Mouse (Mus musculus) neural tube, embryonic 12.5 days (tissue): ENCODE data around the gene Tha1. TPM values are rescaled to one million over a fixed set of nuclear protein-coding genes. Genes with fewer than 3 reads are reported as not detected.

ENCODE experiments used
- ATAC-seq: fragments of 200-750 bp; cut with Nextera tagmentation; 2 replicates; pipeline ENCODE4 v1.8.0; 2017; ENCODE audit warnings: low read depth, mild to moderate bottlenecking, moderate TSS enrichment, moderate library complexity; ENCODE audit not compliant: low FRiP score
- H3K27ac ChIP-seq: fragments of 300-500 bp; sonication (generic); 2 replicates; pipeline ENCODE4 v1.5.1; 2016
- H3K27me3 ChIP-seq: fragments of 300-500 bp; sonication (generic); replicated peaks from 2 replicates; pipeline ENCODE4 v1.6.1; 2016; ENCODE audit warnings: mild to moderate bottlenecking
- H3K36me3 ChIP-seq: fragments of 300-500 bp; sonication (generic); 2 replicates; pipeline ENCODE4 v1.6.1; 2016; ENCODE audit warnings: mild to moderate bottlenecking
- H3K4me1 ChIP-seq: fragments of 300-500 bp; sonication (generic); 2 replicates; pipeline ENCODE4 v1.6.1; 2016
- H3K4me2 ChIP-seq: fragments of 300-500 bp; sonication (generic); replicated peaks from 2 replicates; pipeline ENCODE4 v1.6.1; 2016; ENCODE audit warnings: mild to moderate bottlenecking
- H3K4me3 ChIP-seq: fragments of 300-500 bp; sonication (generic); 2 replicates; pipeline ENCODE4 v1.5.1; 2016
- H3K9ac ChIP-seq: fragments of 300-500 bp; sonication (generic); 2 replicates; pipeline ENCODE4 v1.6.1; 2016; ENCODE audit warnings: mild to moderate bottlenecking
- H3K9me3 ChIP-seq: fragments of 300-500 bp; sonication (generic); 2 replicates; pipeline ENCODE4 v1.6.1; 2016; ENCODE audit warnings: mild to moderate bottlenecking
- WGBS: fragments of 180-500 bp; shearing (Covaris S2); methylation state at CpG from one replicate; pipeline ENCODE4 v1.1.7; 2016; 5-methylcytosine and 5-hydroxymethylcytosine counted together
- polyA plus RNA-seq: library from polyadenylated mRNA; unstranded; fragments of >200 nt; fragmentation: Nextera tagmentation; extraction: Ambion mirVana; gene quantifications from 2 replicates; pipeline ENCODE4 v1.2.1, GENCODE M21; 2016

Tha1 gene
- polyA plus RNA-seq, 1 experiment from 2014 or later: 3.2 TPM

DNA sequence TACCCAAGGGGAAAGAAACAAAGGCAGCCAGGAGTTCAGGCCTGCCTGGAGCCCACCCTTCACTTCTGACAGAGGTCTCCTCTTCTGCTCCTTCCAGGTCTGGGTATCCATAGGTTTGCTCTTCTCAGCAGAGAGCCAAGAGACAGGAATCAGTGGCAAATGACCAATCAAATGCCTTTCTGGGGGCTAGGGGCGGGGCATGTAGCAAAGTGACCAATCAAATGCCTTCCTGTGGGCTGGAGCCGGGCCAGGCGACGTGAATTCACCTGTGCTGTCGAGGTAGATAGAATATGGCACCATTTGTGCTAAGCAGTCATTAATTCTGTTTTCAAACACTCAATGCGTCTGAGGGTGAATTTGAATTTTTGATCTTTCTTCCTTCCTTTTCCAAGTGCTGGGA is 18.9 kb upstream of the Tha1 start:
- Histone ChIP-seq H3K9me3 (no peaks in the 10 kb centered on the region), H3K36me3 (no peaks in the 10 kb centered on the region), H3K4me3 (no peak overlapping the region), H3K4me1 (peaks cover 37% of the 10 kb centered on the region), H3K9ac (no peak overlapping the region), H3K27me3 (peaks cover 34% of the 10 kb centered on the region), H3K4me2 (no peak overlapping the region), H3K27ac (no peak overlapping the region)
- ATAC-seq: no peak
- WGBS: 53% methylated on average over 6 of the region's 6 CpGs

DNA sequence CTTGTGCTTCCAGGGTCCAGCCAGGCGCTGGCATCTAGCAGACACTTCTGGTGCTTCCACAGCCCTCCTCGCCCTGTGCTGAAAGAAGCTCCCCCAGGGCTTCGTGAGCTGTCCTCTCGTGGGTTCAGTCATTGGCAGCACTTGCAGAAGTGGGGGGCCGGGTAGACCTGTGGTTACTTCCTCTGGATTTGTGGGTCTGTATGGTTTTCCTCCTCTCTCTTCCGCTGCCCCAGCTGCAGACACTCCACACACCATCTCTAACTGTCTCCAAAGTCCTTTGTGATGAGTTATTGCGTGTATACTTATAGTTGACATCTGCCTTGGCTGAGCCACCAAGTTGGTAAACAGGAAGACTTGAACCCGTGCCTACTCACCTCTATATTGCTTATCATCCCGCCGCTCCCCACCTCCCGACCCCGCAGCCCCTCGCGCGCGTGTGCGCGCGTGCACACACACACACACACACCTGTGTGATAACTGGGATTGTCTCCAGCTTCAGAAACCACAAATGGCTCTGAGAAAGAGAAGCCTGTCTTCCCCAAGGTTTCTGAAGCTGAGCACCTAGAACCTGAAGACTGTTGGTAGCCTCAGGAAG is 18.4 kb upstream of the Tha1 start:
- ATAC-seq: no peak
- no peaks in the 10 kb centered on the region for H3K9me3 ChIP-seq
- H3K36me3 ChIP-seq: no peaks in the 10 kb centered on the region
- H3K4me2 ChIP-seq: no peak overlapping the region
- no peak overlapping the region for H3K4me3 ChIP-seq
- no peak overlapping the region for H3K27ac ChIP-seq
- 93% methylated on average over 19 of the region's 19 CpGs for WGBS
- no peak overlapping the region for H3K9ac ChIP-seq
- H3K4me1 ChIP-seq: peaks cover 37% of the 10 kb centered on the region
- H3K27me3 ChIP-seq: peaks cover 34% of the 10 kb centered on the region

DNA sequence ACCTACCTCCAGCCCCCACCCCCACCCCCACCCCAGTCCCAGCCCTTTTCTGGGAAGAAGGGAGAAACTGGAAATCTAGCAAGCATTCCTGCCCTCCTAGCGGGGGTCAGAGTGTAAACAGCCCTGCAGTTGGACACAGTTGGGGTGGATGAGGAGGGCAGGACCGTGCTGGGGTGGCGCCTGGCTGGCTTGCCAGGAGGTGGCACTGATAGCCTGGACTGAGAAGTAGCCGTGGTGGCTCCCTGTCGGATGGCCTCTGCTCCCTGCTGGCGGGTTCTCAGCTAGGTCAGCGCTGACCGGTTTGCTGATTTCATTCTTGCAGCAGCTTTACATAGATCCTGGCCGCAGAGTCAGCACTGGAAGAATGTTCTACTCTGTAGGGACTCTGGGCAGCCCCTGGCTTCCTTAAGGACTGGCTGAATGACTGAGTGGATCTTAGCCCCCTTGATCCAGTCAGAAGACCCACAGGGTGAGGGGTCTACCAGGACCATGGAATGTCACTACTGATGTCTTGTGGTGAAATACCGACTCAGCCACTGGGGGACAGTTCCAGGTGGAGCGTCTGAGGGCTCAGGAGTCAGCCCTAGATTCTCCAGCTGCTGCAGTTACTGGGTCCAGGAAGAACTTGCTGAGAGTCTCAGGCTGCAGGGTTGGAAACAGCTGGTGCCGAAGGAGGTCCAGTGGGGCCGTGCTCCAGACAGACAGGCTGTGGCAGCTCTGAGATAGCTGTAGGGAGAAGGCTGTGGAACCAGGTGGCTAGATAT is 17.4 kb upstream of the Tha1 start:
- 0 out of 2 replicates have a peak, but pooled peaks have one; percentile 39 for ATAC-seq
- H3K27ac ChIP-seq: no peak overlapping the region
- no peaks in the 10 kb centered on the region for H3K36me3 ChIP-seq
- WGBS: 21% methylated on average over 13 of the region's 13 CpGs
- no peak overlapping the region for H3K4me3 ChIP-seq
- no peaks in the 10 kb centered on the region for H3K9me3 ChIP-seq
- H3K4me2 ChIP-seq: peak overlapping the region; percentile 59
- H3K4me1 ChIP-seq: peaks cover 37% of the 10 kb centered on the region
- no peak overlapping the region for H3K9ac ChIP-seq
- peaks cover 34% of the 10 kb centered on the region for H3K27me3 ChIP-seq

DNA sequence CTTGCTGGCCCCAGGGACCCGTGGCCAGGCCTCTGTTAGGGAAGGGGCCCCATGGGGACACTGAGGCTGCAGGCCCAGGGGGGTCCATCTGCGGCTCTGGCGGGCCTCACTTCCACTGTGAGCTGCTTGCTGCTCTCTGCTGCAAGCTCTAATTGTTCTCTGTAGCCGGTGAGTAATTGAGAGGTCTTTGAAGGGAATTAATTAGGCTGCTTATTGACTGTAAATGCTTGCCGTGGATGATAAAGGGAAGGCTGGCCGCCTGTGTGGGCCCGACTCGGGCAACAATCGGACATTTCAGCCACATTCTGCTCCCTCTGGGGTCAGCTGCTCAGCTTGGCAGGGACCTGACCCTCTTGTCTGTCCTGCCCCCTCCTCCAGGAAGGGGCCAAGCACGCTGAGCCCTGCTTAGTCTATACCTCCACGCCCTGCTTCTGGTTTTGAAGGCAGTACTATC is 16.6 kb upstream of the Tha1 start:
- peak; percentile 61 for ATAC-seq
- H3K4me3 ChIP-seq: no peak overlapping the region

GRCm38 (mm10) chr11:117888853-117889822 is 15.9 kb upstream of the Tha1 start:
- H3K27ac ChIP-seq: no peak overlapping the region
- peak; percentile 42 for ATAC-seq
- peak overlapping the region; percentile 59 for H3K4me2 ChIP-seq
- peaks cover 37% of the 10 kb centered on the region for H3K4me1 ChIP-seq
- WGBS: 2% methylated on average over 33 of the region's 33 CpGs
- peaks cover 31% of the 10 kb centered on the region for H3K27me3 ChIP-seq
- peak overlapping the region; percentile 42 for H3K9ac ChIP-seq
- H3K36me3 ChIP-seq: no peaks in the 10 kb centered on the region
- no peaks in the 10 kb centered on the region for H3K9me3 ChIP-seq
- peak overlapping the region; percentile 15; the same call in 1 of the 2 replicates for H3K4me3 ChIP-seq

More for the DNA sequence above, 16.6 kb upstream of the Tha1 start:
- Histone ChIP-seq H3K36me3 (no peaks in the 10 kb centered on the region), H3K4me2 (peak overlapping the region; percentile 59), H3K27me3 (peaks cover 31% of the 10 kb centered on the region), H3K27ac (no peak overlapping the region), H3K9me3 (no peaks in the 10 kb centered on the region), H3K9ac (peak overlapping the region; percentile 34; the same call in 1 of the 2 replicates), H3K4me1 (peaks cover 37% of the 10 kb centered on the region)
- 4% methylated on average over 11 of the region's 11 CpGs for WGBS

- ATAC-seq: no peak
- 9% methylated on average over 20 of the region's 20 CpGs for WGBS
Observed at GRCm38 (mm10) chr11:117888168-117888852, 15.0 kb upstream of the Tha1 start.

DNA sequence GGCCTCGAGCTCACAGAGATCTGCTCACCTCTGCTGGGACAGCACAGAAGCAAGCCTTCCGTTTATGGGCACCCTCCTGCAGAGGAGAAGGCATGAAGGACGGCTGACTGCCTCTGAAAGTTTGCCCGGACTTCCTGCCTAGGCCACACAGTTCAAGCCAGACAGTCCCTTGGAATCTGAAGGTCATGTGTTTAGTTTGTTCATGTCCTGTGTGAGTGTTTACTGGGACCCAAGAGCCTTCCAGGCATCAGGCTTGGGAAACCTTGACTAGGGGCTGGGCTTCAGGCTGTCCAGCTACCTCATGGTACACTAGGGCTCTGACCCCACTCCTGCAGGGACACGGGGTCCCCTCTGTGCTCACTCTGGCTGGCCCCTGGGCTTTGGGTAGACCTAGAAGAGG is 12.7 kb upstream of the Tha1 start:
- H3K4me3 ChIP-seq: no peak overlapping the region
- no peaks in the 10 kb centered on the region for H3K36me3 ChIP-seq
- H3K9me3 ChIP-seq: no peaks in the 10 kb centered on the region
- WGBS: 47% methylated on average over 5 of the region's 5 CpGs
- H3K9ac ChIP-seq: no peak overlapping the region
- peaks cover 14% of the 10 kb centered on the region for H3K27me3 ChIP-seq
- no peak overlapping the region for H3K27ac ChIP-seq
- H3K4me2 ChIP-seq: no peak overlapping the region
- peaks cover 39% of the 10 kb centered on the region for H3K4me1 ChIP-seq
- ATAC-seq: no peak

More at GRCm38 (mm10) chr11:117888168-117888852, 15.0 kb upstream of the Tha1 start:
- Histone ChIP-seq H3K4me3 (no peak overlapping the region), H3K4me1 (peaks cover 37% of the 10 kb centered on the region), H3K27ac (no peak overlapping the region), H3K4me2 (peak overlapping the region; percentile 59), H3K9me3 (no peaks in the 10 kb centered on the region), H3K9ac (peak overlapping the region; percentile 42; the same call in 1 of the 2 replicates), H3K27me3 (peaks cover 31% of the 10 kb centered on the region), H3K36me3 (no peaks in the 10 kb centered on the region)

DNA sequence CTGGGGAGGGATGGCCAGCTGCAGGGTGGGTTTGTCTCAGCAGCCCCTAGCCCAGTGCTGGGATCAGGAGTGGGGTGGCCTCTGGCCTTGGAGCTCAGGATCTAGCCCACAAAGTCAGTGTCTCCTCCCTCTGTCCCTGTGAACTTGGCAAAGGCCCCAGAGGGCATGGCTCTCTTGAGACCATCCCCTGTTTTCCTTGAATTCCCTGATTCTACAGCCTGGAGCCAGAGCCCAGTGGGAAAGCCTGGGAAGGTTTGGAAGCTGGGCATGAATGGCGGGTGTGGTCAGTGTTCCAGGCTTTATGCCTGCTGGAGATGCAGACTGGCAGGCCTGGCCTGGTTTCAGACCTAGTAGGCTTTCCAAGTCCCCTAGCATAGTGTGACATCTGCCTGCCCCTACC is 8.9 kb upstream of the Tha1 start:
- Histone ChIP-seq H3K27me3 (no peaks in the 10 kb centered on the region), H3K4me3 (no peak overlapping the region), H3K4me1 (peaks cover 22% of the 10 kb centered on the region), H3K9ac (no peak overlapping the region), H3K9me3 (no peaks in the 10 kb centered on the region), H3K4me2 (no peak overlapping the region), H3K36me3 (no peaks in the 10 kb centered on the region), H3K27ac (no peak overlapping the region)
- WGBS: 85% methylated on average over 1 of the region's 1 CpGs
- no peak for ATAC-seq

GRCm38 (mm10) chr11:117881787-117882186 is 8.5 kb upstream of the Tha1 start:
- no peak overlapping the region for H3K9ac ChIP-seq
- H3K27ac ChIP-seq: no peak overlapping the region

GRCm38 (mm10) chr11:117880977-117881358 is 7.7 kb upstream of the Tha1 start:
- Histone ChIP-seq H3K4me2 (no peak overlapping the region), H3K9me3 (no peaks in the 10 kb centered on the region), H3K27me3 (no peaks in the 10 kb centered on the region), H3K36me3 (no peaks in the 10 kb centered on the region), H3K4me3 (no peak overlapping the region), H3K27ac (no peak overlapping the region), H3K4me1 (peaks cover 22% of the 10 kb centered on the region), H3K9ac (no peak overlapping the region)
- WGBS: 86% methylated on average over 6 of the region's 6 CpGs
- no peak for ATAC-seq

More at GRCm38 (mm10) chr11:117881787-117882186, 8.5 kb upstream of the Tha1 start:
- peaks cover 22% of the 10 kb centered on the region for H3K4me1 ChIP-seq
- no peaks in the 10 kb centered on the region for H3K36me3 ChIP-seq
- ATAC-seq: no peak
- H3K9me3 ChIP-seq: no peaks in the 10 kb centered on the region
- no peaks in the 10 kb centered on the region for H3K27me3 ChIP-seq
- WGBS: 35% methylated on average over 8 of the region's 8 CpGs
- H3K4me2 ChIP-seq: no peak overlapping the region
- no peak overlapping the region for H3K4me3 ChIP-seq

DNA sequence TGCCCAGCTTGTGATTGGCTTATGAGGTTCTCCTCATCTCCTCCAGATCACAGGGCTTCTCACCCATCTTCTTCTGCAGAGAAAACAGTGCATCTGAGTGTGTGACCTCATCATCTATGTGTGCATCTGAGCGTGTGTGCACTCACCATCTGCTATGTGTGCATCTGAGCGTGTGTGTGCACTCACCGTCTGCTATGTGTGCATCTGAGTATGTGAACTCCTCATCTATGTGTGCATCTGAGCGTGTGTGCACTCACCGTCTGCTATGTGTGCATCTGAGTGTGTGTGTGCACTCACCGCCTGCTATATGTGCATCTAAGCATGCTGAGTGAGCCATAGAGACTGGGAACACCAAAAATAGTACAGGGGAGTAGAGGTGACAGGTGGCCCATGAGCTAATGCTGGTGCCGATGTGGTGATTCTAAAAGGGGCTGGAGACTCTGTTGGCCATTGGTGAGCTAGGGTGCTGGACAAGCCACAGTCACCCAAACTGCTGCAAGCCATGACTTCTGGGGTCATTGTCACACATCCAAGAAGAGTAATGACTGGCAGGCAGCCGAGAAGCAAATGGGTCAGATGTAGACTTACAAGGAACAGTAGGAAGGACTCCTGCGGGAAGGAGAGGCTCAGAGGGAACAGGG is 7.2 kb upstream of the Tha1 start:
- Histone ChIP-seq H3K4me1 (peaks cover 24% of the 10 kb centered on the region), H3K36me3 (no peaks in the 10 kb centered on the region), H3K9me3 (no peaks in the 10 kb centered on the region), H3K4me3 (no peak overlapping the region), H3K27ac (no peak overlapping the region), H3K27me3 (no peaks in the 10 kb centered on the region), H3K9ac (no peak overlapping the region), H3K4me2 (no peak overlapping the region)
- ATAC-seq: no peak
- WGBS: 87% methylated on average over 9 of the region's 9 CpGs
